Mouse (Mus musculus) cerebellum, adult 2 months (tissue): ENCODE data around the gene Pank3.

Experiments used
- CTCF ChIP-seq: fragments of 200-500 bp; IDR thresholded peaks from 2 replicates; pipeline ENCODE4 v1.5.1; 2011; ENCODE audit warnings: low read depth, mild to moderate bottlenecking, control low read depth, low read length, moderate library complexity, borderline replicate concordance; ENCODE audit not compliant: insufficient read depth
- POLR2A ChIP-seq: fragments of 200-500 bp; IDR thresholded peaks from 2 replicates; pipeline ENCODE4 v1.6.1; 2011; ENCODE audit warnings: low read length, control low read depth, borderline replicate concordance; ENCODE audit not compliant: insufficient read depth

GRCm38 (mm10) chr11:35816316-35816715 is 47.0 kb downstream of the Pank3 start:
- TF ChIP-seq CTCF (no peak), POLR2A (no peak)
